Mouse (Mus musculus): ENCODE results near the gene Cfc1.

Cfc1 gene

DNA sequence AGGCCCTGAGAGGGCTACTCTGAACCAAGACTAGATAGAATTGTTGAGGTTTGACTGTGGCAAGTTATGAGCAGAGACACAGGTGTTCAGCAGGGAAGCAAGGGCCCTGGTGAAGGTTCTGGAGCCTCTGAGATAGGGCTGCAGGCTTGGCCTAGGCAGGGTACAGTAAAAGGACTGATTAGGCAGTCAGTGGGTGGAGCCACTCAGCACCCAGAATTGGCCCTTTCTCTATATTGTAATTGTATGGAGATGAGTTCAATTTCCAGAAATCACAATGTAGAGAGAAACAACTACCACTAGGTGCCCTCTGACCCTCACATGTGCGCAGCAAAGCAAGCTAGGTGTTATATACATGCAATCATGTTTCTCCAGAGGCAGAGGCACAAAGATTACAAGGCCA is 18.2 kb downstream of the Cfc1 start:
- DNase-seq (ENCODE audit: low spot score in 2 of 2), result no peak

DNA sequence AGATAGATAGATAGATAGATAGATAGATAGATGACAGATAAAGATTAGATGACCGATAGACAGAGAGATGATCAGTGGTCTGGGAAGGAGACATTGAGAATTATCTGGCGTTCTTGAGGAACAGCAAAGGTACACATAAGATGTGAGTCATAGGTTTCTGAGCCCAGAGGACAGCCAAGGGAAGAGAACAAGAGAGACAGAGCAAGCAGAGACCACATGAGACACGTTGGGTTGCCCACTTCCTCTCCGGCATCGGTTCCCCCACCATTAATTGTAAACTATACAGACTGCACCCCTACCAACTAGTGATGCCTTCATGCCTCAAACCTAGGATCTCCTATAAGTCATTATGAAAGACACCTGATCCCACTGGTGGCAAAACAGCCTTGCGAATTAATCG is 18.8 kb downstream of the Cfc1 start:
- no peak for DNase-seq (ENCODE audit: low spot score in 2 of 2)

DNA sequence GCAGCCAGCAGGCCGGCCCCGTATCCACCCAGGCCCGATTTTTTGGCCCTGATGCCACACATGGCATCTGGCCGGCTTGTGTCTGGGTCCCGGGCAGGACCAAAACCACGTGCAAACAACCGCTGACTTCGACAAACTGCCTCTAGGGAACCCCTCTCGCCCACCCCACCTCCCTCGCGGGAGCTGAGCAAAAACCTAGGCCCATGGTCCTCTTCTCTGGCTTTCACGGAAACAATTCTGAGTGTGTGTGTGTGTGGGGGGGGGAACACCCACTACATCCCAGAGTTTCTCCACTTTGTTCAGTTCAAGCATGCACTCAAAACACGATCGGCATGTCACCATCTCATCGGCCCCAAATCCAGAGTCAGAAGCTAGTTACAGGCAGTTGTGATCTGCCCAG is 25.4 kb downstream of the Cfc1 start, which contains the start of gene Prss40:
Gene Prss40 (minus strand): TSS at position 101 of the 400 bp plus-strand sequence.
- DNase-seq (ENCODE audit: low spot score in 2 of 2), result no peak

DNA sequence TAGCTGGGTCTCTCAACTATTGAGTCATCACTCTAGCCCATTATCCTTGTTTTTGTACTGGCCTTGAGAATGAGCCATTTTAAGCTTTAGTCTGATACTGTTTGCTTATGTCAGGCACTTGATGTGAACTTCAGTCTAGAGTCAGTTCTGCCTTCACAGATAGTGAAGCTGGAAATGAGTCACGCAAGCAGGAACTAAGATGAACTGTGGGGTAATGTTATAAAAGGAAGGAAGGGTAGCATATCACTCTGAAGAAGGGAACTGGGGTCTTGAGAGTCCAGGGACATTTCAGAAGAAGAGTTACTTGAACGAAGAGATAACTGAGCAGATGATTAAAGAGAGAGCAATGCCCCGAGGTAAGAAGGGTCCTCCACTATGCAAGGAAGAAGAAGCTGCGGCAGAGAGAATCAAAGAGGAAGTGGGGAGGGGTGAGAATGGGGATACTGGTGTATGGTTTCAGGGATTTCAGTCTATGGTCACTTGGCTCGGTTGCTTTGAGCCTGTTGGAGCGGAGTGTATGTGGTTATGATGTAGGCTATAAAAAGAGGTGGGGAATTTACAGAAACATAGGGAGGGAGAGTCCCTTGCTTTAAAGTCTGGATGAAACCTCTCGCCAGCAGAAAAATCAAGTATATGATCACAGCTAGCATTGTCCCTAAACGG is 29.1 kb downstream of the Cfc1 start:
- DNase-seq (ENCODE audit: low spot score in 2 of 2), result no peak

DNA sequence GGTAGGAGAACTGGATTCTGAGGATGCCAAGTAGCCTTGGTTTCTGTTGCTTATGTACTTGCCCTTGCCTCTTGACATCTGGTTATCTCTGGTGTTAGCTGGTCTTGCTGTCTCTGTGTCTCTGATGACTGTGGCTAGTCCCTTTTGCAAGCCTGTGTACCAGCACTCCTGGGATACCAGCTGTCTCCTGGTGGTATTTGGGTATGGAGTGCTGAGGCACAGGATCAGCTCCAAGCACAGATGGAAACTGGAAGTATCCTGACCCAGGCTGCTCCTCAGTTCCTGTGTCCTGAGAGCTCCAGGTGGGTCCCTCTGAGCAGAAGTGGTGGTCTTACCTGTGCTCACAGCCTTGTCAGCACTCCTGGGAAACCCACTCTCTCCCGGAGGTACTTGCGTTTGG is 32.7 kb downstream of the Cfc1 start:
- no peak for DNase-seq (ENCODE audit: low spot score in 2 of 2)

DNA sequence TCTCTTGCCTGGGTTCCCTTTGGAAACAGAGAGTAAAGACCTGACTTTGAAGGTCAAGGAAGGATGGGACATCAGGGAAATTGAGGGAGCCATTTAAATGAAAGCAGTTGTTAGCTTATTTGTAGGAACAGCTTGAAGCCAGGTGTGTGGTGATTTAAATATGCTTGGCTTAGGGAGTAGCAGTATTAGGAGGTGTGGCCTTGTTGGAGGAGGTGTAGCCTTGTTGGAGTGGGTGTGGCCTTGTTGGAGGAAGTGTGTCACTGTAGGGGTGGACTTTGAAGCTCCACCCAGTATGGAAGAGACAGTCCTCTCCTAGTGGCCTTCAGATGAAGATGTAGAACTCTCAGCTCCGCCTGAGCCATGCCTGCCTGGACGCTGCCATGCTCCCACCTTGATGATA is 34.4 kb downstream of the Cfc1 start:
- no peak for DNase-seq (ENCODE audit: low spot score in 2 of 2)

DNA sequence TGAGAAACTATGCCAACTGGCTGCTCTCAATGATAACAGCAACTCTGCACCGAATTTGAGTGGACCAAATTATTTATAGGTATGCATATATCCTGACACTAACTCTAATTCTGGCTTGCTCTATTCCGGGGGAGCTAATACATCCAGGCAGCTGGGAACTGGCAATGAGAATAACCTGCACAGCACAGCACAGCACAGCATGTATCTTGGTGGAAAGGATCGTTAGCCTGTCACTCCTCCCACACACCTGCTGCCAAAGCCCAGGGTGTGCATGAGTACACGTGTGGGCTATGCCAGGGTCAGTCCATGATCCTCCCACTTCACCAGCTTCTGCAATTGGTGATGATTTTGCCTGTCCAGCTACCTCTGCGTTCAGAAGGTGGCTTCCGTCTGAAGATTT is 36.0 kb downstream of the Cfc1 start:
- DNase-seq (ENCODE audit: low spot score in 2 of 2), result peak; percentile 64 to 81

DNA sequence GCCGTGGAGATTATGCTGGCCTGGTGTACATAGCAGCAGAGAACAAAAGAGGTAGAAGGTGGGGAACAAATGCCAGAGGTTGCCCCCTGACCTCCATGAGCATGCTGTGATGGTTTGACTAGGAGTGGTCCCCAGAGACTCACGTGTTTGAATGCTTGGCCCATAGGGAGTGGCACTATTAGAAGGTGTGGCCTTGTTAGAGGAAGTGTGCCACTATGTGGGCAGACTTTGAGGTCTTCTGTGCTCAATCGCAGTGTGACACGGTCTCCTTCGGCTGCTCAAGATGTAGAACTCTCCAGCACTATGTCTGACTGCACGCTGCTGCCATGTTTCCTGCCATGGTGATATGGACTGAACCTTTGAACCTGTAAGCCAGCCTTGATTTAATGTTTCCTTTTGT is 37.8 kb downstream of the Cfc1 start:
- DNase-seq (ENCODE audit: low spot score in 2 of 2), result no peak

DNA sequence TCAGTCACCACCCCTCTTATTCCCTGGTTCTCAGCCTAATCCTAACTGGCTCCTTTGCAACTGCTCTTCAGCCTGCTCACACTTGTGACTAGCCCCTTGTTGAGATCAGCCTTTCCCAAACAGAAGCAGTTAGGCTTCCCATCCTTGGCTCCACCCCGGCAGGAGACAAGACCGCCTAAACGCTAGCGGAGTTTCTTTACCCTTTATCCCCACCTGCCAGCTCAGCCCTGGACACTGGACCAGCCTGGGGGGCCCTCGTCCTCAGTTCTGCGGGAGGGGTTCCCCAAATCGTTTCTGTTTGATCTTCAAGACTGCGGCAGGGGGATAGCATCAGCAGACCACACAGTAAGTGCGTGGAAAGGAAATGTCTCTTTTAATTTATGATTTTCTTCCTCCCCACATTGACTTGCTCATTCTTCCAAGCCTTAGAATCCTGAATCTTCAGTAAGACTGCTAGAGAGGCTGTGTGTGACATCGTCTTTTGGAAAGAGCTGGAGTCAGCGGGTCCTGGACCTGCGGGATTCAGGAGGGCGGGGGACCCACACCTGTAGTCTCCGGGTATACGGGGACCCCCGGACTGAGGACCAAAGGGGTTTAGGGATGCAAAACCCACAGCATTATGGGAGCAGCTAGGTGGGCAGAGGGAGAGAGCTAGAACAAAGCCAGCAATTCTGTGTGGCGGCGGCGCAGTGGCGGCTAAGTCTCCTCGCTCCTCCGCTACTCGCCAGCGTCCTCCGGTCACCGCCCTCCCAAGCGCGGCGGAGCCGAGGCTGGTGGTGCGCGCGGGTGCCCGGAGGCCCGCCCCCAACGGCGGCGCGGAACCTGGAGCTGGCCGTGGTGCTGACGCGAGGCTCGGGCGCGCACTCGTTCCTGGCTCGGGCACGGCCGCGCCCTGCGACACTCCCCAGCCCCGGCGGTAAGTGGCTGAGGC is 43.7 kb downstream of the Cfc1 start, which contains the start of gene Amer3:
Gene Amer3 (plus strand): TSS at position 807 of the 931 bp plus-strand sequence.
- peak; percentile 77 to 79 for DNase-seq (ENCODE audit: low spot score in 2 of 2)

DNA sequence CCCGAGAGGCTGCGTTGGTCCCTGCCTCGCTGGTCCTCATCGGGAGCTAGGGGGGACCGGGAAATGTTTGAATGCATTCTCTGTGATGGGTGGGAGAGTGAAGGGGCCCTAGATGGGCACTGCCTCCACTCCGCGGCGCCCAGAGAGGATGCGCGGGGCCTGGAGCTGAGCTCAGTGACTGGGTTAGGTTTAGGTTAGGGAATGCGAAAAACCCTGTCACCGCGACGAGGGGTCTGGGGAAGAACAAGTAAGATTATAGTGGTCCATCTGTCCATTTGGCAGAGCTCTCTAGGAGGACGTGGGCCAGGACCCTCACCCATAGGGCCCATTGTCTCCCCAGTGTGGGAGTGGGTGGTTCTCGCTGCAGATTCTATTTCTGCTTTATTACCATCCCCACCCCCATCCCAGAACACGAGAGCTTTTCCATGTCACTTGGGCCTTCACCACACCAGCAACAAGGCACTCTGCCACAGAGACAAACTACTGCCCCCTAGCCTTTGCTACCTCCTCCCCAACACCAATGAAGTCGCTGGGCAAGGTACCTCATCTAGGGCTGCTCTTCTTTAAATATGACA is 44.4 kb downstream of the Cfc1 start:
- DNase-seq (ENCODE audit: low spot score in 2 of 2), result peak; percentile 15 to 27

DNA sequence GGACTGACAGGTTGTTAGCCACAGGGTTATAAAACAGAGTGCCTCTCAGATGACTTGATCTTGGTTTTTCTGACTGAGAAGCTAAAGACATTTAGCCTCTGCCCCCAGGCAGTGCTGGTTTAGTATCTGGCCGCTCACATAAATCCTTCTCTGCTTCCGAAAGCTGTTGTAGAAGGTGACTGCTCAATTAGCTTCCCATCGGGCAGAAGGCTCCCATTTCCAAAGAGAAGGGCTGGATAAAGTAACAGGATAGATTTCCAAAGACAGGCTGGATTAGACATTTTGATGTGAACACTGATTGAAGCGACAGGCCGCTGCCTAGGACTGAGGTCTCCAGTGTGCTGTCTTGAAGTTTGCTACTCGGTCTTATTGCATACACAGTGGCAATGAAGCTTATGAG is 46.8 kb downstream of the Cfc1 start:
- DNase-seq (ENCODE audit: low spot score in 2 of 2), result no peak

DNA sequence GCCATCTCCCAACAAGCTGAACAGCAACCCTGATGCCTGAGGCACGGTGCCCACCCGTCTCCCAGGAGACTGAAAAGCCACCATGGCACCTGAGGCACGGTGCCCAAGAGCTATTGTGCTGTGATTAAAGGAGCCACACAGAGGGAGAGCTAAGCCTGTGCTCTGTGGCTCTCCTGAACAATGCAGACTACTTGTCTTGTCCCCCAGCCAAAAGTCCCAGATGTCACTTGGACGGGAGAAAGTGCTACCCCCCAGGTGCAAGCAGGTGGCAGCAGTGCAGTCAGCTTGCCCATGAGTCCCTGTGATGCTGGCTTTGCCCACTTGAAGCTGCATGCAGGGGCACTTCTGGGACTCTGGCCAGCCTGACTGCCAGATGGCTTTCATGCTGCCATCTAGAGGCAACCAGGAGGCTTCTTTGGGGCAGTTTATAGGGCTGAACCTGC is 48.4 kb downstream of the Cfc1 start:
- peak; percentile 52 to 60 for DNase-seq (ENCODE audit: low spot score in 2 of 2)

DNA sequence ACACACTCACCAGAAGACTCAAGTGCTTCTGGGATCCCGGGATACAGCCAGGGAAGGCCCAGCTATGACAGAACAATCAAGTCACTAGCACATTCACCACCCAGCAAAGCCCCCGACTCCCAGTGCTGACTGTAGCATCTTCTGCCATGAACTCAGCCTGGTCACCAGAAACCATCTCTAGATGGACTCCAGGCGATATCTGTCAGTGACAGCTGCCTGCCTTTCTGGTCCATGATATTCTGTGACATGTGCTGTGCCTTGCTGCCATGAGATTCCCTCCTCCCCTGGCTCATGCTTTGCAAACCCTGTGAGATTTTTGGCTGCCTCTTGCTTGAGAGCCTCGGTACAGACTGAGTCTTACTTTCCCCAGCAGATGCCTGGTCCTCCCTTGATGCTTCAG is 49.3 kb downstream of the Cfc1 start:
- no peak for DNase-seq (ENCODE audit: low spot score in 2 of 2)

DNA sequence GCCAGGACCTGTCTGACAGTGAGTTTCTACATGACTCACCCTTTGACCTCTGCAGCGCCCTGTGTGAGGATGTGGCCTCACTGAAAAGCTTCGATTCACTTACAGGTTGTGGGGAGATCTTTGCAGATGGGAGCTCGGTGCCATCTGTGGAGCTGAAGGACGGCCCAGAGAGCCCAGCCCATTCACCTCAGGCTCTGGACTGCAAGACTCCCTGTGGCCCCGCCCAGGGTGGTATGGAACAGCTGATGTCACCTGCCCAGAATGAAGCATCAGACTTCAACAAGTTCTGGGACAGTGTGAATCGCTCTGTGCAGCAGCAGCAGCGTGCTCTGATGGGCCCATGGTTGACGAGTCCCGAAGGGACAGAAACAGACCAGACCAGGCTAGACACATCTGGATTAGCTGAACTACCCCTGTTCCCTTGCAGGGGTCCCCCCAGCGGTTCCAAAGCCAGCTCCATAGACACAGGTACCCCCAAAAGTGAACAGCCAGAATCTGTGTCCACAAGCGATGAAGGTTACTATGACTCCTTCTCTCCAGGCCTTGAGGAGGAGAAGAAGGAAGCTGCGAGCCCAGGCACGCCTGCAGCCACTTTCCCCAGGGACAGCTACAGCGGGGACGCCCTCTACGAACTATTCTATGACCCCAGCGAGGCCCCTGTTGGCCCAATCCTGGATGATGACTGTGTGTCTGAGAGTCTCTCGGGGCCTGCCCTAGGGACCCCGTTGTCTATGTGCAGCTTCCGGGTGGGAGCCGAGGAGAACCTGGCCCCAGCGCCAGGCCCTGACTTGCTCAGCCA is 52.0 kb downstream of the Cfc1 start:
- DNase-seq (ENCODE audit: low spot score in 2 of 2), result no peak

Measured in right cerebral cortex, postnatal 36 days (tissue).